Mouse (Mus musculus) spleen, embryonic (tissue): Measurements from ENCODE around the gene Slc22a14.

Experiments used
- CTCF ChIA-PET: fragments of 350-600 bp; sonication (Branson Sonifier 250); formaldehyde crosslinking; loops from one replicate; lab custom pipeline; 2022; lab: Charles Lee

Slc22a14 gene

DNA sequence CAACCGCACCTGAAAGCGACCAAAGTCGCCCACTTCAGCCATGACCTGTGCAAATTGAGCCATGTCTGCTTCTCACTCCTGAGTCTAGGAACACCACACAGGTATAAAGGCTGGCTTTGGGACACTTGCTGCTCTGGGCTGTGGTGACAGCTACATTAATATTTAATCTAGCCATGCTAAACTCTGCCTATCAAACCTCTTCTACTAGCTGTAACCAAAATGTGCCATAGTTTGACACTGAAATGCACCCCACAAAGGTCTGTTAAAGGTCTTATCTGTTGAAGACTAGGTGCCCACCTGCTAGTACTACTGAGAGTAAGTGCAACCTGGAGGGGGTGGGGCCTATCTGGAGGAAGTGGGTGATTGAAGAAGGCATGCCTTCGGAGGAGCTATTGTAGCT is 156.4 kb downstream of the Slc22a14 start, which contains the start of gene Slc22a13:
TSS of gene Slc22a13 (minus strand) at position 101 of the 400 bp plus-strand sequence.
- CTCF ChIA-PET, result no interaction called here

- CTCF ChIA-PET, result no interaction called here
Observed at GRCm38 (mm10) chr9:119207113-119207512, 158.2 kb downstream of the Slc22a14 start.

GRCm38 (mm10) chr9:119206666-119207065 is 158.7 kb downstream of the Slc22a14 start:
- CTCF ChIA-PET, result no interaction called here

- CTCF ChIA-PET, result no interaction called here
Observed at GRCm38 (mm10) chr9:119205756-119206155, 159.6 kb downstream of the Slc22a14 start.

DNA sequence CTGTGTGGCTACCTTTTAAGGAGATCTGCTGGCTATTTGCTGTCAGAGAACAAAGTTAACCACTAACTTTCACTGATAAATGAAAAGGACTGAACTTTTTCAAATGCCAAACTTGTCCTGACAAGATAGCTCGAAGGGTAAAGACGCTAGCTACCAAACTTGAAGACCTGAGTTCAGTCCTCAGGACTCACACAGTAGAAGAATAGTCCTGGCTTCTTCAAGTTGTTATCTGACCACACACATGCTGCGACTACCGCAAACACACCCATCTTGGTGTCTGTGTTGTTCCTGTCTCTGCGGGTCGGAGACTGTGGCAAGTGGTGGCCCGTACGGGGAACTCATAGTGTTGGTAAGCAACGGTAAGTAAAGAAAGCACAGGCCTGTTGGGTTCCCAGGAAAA is 161.7 kb downstream of the Slc22a14 start:
- CTCF ChIA-PET, result no interaction called here

DNA sequence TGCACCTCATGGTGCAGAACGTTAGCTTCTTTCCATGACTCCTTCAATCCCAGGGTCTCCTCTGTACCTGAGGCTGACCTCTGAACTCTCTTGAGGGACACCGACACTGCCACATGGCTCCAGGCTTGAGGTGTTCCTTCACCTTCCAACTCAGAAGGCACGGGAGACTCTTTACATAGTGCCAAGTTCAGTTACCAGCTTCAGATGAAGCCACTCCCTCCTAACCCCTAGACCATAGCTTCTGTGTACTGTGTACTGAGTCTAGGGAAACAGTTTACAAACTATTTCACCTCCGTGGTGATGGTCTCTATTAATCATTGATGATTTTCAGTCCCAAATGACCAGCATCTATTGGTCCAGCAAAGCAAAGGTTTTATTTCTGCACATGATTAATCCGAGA is 163.7 kb downstream of the Slc22a14 start:
- CTCF ChIA-PET, result no interaction called here

DNA sequence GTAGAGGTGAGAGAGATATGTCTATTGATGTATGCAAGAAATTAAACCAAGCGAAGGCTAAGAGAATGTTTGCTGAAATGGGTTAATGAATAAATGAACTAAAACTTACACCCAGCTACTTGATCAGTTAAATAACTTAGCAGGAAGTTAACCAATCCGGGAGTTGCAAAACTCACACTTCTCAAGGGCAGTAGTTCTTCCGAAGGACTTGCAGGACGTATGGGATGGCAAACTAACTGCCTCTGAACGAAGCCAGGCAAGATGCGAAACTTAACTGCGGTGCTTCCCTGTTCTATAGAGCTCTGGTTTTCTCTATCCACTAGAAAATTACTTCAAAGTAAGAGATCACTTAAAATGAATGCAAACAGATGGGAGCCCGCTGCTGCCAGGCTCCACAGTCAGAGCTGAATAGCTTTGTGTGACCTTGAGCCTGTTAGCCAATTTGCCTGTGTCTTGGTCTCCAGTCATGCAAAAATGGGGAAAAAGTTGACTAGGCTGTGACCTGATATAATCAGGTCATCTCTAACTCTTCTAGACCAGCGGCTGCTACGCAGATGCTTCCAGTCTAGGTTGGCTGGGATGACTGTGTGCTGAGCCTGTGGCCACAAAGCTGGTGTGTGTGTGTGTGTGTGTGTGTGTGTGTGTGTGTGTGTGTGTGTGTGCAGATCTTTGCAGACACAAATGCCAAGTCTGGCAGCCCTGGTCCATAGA is 166.0 kb downstream of the Slc22a14 start:
- CTCF ChIA-PET, result no interaction called here

DNA sequence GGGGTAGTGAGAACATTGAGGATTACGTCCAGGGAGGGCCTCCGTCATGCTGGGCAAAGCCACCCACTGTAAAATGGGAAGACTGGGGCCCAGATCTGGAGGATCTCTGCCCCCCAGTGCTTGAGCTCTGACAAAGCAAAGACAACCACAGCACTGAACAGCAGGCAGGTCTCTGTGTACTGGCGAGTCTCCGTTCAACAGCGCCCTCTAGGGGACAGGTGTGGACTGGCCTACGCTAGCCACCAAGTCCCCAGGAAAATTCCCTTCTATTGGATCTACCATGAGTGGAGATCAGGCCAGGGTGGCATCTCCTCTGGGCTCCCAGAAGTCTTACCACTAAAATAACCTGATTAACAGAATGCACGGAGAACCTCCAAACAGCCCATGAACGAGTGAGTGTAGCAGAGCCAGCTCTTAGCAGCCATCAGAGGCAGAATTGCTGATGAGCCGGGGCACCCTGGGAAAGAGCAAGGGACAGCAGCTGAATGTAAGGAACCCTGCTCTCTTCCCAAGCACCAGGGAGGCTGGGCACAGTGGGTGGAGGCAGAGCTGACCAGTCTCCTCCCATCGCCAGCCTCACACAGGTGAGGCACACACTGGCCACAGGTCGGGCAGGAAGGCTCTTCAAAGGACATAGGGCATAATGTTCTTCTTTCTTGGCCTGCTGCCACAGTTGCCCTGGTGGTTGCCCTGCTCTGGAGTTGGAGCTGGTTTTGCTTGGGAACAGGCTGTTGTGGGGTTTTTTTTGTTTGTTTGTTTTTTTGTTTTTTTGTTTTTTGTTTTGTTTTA is 173.0 kb downstream of the Slc22a14 start:
- CTCF ChIA-PET, result no interaction called here

DNA sequence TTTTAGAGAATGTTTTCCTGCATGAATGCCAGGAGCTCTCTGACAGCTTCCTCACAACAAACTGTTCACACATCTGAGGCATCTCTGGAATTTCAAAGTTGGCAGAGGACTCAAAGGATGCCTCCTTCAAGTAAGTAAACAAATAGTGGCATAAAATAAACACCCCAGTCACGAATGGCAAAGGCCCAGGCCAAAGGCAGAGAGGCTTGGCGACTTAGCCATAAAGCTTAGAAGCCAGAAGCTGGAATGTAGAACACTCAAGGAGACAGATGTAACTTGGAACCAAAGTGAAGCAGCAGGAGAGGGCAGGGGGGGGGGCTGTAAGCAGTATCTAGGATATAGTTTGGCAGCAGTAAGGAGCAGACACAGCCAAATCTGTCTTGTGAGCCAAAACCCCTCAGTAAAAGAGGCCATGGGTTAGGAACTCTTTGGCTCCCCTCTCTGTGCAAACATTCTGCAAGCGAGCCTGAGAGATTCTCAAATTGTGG is 184.1 kb downstream of the Slc22a14 start:
- CTCF ChIA-PET, result no interaction called here

DNA sequence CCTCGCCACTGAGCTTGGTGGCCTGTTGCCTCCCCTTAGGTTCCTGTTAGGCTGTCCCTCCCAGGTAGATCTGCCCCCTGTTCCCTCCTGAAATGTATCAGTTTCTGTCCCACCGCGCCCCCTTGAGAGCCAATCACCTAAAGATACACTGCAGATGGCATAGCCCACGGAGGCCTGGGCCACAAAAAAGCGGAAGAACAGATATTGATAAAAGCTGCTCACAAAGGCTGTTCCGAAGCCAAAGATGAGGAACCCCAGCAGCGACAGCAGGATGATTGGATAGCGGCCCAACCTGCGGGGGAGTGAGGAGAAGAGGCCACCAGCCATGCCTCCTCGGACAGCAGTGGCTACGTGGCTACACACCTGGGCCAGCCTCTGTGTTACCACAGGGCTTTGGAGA is 186.1 kb downstream of the Slc22a14 start:
- CTCF ChIA-PET, result no interaction called here

DNA sequence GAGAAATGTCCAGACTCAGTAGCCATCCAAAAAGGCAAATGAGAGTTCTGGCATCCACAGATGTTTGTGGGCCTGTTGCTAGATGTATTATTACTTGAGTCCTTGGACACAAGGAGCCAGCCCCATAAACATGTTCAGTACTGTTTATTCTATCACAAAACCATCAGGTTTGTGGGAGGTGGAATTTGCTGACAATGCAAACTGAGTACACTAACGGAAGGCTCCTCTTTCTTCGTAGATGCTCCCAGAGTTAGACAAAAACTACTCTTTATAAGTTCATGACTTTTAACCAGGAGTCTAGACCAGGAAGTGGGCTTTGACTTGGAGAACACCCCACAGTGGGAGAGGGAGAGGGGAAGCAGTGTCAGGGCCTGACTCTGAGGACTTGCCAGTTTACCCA is 197.7 kb downstream of the Slc22a14 start:
- CTCF ChIA-PET, result no interaction called here

DNA sequence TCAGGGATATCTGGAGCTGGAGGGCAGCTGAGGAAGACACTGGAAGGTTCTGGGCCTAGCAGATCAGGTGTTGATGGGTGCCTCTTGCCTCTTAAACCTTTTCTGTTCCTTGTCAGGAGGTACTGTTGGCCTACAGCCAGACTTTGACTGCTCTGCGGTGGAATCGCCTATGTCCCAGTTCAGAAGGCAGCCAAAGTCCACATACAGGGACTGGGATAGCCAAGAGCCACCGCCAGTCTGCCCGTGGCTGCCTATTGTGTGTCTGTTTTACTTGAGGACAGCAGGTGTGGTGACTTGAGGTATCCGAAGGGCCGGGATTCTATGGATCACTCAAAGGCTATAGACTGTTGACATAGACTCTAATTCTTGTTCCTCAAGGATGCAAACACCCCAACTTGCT is 199.8 kb downstream of the Slc22a14 start:
- CTCF ChIA-PET, result no interaction called here

DNA sequence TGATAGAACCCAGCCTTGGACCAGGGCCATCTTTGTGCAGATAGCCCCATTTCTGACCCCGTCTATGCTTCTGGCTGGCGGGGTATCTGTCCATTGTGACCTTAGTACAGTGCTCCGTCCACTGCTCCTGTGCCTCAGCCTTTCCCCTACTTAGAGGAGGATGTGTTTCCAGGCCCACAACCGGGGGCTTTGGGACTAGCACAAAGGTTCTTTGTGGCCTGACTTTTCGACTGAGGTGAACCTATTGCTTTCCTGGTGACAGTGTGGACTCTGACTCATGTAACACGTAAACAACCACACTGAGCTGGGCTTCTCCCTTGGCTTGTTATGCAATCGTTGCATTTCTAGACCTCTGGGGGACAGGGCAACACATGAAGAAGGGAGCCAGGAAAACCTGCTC is 200.6 kb downstream of the Slc22a14 start:
- CTCF ChIA-PET, result no interaction called here

DNA sequence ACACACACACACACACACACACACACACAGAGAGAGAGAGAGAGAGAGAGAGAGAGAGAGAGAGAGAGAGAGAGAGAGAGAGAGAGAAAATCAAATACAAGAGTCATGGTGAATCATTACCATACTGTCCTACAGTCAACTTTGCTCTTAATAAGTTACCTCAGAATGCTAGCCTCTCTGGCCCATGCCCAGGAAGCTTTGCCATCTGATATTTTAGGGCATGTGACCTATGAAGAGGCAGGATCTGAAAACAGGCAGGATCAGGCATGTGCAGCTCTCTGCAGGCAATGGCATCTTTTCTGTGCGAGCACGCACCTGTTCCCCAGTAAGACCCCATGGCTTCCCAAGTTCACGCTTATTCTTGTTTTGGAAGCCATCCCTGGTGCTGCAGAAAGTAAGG is 204.7 kb downstream of the Slc22a14 start:
- CTCF ChIA-PET, result no interaction called here

- CTCF ChIA-PET, result no interaction called here
Observed at GRCm38 (mm10) chr9:119158861-119159260, 206.5 kb downstream of the Slc22a14 start, which contains the start of gene Gm47289. Gene Gm47289, plus strand, starts transcription at chr9:119159161.

GRCm38 (mm10) chr9:119156278-119157201 is 208.8 kb downstream of the Slc22a14 start, which contains the start of gene Acaa1b:
Gene Acaa1b, minus strand, starts transcription at chr9:119157093.
- CTCF ChIA-PET, result no interaction called here

DNA sequence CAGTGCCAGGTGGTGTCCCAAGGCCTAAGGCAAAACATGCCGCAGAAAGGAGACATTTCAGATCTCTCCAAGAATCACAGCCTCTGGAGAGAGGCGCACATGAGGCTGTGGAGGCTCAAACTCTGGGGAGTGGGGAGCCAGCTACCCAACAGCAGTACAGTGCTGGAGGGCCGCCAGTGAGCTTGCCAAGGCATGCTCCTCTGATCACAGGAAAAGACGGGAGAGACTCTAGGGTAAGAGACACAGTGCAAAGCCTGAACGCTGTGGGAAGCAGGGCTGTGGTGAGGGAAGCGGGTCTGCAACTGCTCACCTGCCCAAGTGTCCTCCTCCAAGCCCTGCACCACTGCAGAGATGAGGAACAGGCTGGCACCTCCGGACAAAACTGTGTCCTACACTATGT is 209.5 kb downstream of the Slc22a14 start:
- CTCF ChIA-PET, result no interaction called here

DNA sequence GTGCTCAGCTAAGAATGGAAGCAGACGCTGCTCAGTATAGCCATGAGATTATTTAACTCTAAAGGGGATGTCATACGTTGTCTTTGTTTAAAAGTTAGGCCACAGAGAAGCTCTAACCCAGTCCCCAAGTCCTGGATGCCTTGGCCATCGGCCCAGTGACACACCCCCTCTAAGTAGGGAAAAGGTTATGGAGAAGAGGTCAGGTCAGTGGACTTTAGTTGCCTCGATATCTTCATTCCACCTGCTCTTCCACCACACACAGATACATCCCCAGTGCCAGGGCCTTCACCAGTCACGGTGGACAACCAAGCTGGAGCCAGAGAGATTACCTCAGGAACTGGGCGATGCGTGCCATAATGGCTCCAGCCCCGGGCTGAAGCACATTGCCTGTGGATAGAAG is 209.9 kb downstream of the Slc22a14 start:
- CTCF ChIA-PET, result interaction anchor here (0.7 kb wide), 1 partner anchor 204 kb away, joined by 3 read pairs; no protein-coding TSS in a partner anchor

- CTCF ChIA-PET, result no interaction called here
Observed at GRCm38 (mm10) chr9:119151751-119152150, 213.6 kb downstream of the Slc22a14 start.

- CTCF ChIA-PET, result no interaction called here
Observed at GRCm38 (mm10) chr9:119149601-119150000, 215.8 kb downstream of the Slc22a14 start.

- CTCF ChIA-PET, result no interaction called here
Observed at GRCm38 (mm10) chr9:119146098-119146770, 219.1 kb downstream of the Slc22a14 start.
